Mouse (Mus musculus): ENCODE data around the gene Naa50. TPM values are rescaled to one million over a fixed set of nuclear protein-coding genes. Genes with fewer than 3 reads are reported as not detected.

Gene Naa50
- total RNA-seq, 2 experiments from 2014 or later, result 22.5 to 25.6 TPM

DNA sequence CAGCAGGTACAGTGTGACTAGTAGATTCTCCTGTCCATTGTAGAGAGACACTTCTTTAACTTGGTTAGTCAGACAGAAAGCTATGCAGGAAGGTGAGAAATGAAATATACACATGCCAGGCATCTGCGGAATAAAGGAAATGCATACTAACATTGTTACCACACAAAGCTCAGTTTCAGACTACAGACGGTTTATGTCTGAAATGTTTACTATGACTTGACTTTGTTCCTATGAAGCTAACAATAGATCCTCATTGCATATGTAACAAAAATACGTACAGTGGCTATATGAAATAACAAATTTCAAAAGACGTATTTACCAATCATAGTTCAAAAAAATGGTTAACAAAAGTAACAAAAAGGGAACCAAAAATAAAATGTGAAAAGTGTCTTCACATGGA is 47.5 kb downstream of the Naa50 start:
- no peak for ATAC-seq (replicated peaks; ENCODE audit: low FRiP score, poor library complexity, severe bottlenecking)

DNA sequence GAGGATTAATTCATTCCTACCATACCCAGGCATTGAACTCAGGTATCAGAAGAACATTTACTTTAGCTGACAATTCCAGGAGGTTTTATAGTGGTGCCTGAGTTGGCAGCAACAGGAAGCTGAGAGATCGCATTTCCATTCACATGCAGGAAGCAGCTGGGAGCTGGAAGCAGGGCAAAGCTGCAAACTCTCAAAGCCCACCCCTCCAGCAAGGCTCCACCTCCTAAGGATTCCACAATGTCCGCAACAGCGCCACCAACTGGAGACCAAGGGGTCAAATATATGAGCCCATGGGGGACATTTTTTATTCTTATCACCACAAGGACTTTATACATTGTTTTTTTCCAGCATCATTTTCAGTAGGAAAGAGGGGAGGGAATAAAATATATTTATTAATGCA is 49.1 kb downstream of the Naa50 start:
- no peak for ATAC-seq (replicated peaks; ENCODE audit: low FRiP score, poor library complexity, severe bottlenecking)

GRCm38 (mm10) chr16:44190032-44190431 is 50.4 kb downstream of the Naa50 start:
- no peak for ATAC-seq (replicated peaks; ENCODE audit: low FRiP score, poor library complexity, severe bottlenecking)

- ATAC-seq (replicated peaks; ENCODE audit: low FRiP score, poor library complexity, severe bottlenecking), result no peak
These were observed 51.3 kb downstream of the Naa50 start for GRCm38 (mm10) chr16:44190968-44191367.

- ATAC-seq (replicated peaks; ENCODE audit: low FRiP score, poor library complexity, severe bottlenecking), result no peak
These were observed 59.6 kb downstream of the Naa50 start for GRCm38 (mm10) chr16:44199066-44199703.

DNA sequence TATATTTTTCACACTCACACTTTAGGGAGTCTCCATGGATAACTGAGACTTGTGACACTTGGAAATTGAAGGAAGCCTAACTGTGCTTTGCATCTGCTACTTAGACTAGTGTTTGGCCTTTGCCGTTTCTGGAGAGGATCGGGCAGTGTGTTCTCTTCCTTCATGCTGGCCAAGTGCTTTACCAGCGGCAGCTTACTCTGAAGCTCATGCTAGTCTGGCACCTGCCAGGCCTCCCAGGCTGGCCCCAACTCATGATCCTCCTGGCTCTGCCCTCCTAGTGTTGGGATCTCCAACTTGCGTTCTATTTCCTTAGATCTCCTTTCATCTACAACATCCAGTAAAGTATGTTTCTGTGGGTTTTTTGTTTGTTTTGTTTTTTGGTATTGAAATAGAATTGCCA is 60.5 kb downstream of the Naa50 start:
- ATAC-seq (replicated peaks; ENCODE audit: low FRiP score, poor library complexity, severe bottlenecking), result no peak

DNA sequence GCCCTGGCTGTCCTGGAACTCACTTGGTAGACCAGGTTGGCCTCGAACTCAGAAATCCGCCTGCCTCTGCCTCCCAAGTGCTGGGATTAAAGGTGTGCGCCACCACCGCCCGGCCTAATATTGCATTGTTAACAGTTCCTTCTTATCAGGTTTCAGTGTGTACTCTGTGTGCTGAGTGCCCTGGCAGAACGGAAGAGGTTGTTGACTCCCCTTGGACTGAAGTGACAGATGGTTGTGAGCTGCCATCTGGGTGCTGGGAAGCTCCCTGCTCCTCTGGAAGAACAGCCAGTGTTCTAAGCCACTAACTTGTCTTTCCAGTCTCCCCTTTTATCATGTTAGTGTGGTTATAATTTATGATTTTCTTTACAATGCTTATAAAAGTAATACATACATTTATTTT is 64.7 kb downstream of the Naa50 start:
- no peak for ATAC-seq (replicated peaks; ENCODE audit: low FRiP score, poor library complexity, severe bottlenecking)

- ATAC-seq (replicated peaks; ENCODE audit: low FRiP score, poor library complexity, severe bottlenecking), result no peak
These were observed 66.3 kb downstream of the Naa50 start for GRCm38 (mm10) chr16:44205973-44206372.

- ATAC-seq (replicated peaks; ENCODE audit: low FRiP score, poor library complexity, severe bottlenecking), result no peak
These were observed 70.8 kb downstream of the Naa50 start for GRCm38 (mm10) chr16:44210156-44211053.

GRCm38 (mm10) chr16:44211054-44211414 is 71.4 kb downstream of the Naa50 start:
- ATAC-seq (replicated peaks; ENCODE audit: low FRiP score, poor library complexity, severe bottlenecking), result no peak

- ATAC-seq (replicated peaks; ENCODE audit: low FRiP score, poor library complexity, severe bottlenecking), result no peak
These were observed 73.1 kb downstream of the Naa50 start for GRCm38 (mm10) chr16:44212703-44213102.

Other genes starting within 250 kb of the Naa50 start
- gene Qtrt2, start 213.0 kb upstream of the Naa50 start, total RNA-seq (2015; ENCODE audit: low replicate concordance), result 2.1 and 4.8 TPM in 2 replicates
- 5.5 and 7.5 TPM in 2 replicates for gene Qtrt2, start 213.0 kb upstream of the Naa50 start, total RNA-seq (2017; ENCODE audit: low replicate concordance)
- 0.19 and 0.21 TPM in 2 replicates for gene Zdhhc23, start 160.0 kb upstream of the Naa50 start, total RNA-seq (2015; ENCODE audit: low replicate concordance)
- 0.26 TPM in 1 of 2 replicates, not detected in the other for gene Zdhhc23, start 160.0 kb upstream of the Naa50 start, total RNA-seq (2017; ENCODE audit: low replicate concordance)
- gene Gramd1c, start 76.5 kb upstream of the Naa50 start, total RNA-seq (2015; ENCODE audit: low replicate concordance), result 1.2 and 1.3 TPM in 2 replicates
- gene Gramd1c, start 76.5 kb upstream of the Naa50 start, total RNA-seq (2017; ENCODE audit: low replicate concordance), result 1.8 and 2.1 TPM in 2 replicates
- gene Atp6v1a, start 125 bp upstream of the Naa50 start, total RNA-seq (2015; ENCODE audit: low replicate concordance), result 13.0 and 24.0 TPM in 2 replicates
- 14.2 and 23.6 TPM in 2 replicates for gene Atp6v1a, start 125 bp upstream of the Naa50 start, total RNA-seq (2017; ENCODE audit: low replicate concordance)
- 11.7 and 15.9 TPM in 2 replicates for gene Usf3, start 33.4 kb downstream of the Naa50 start, total RNA-seq (2015; ENCODE audit: low replicate concordance)
- gene Usf3, start 33.4 kb downstream of the Naa50 start, total RNA-seq (2017; ENCODE audit: low replicate concordance), result 4.4 and 7.1 TPM in 2 replicates
- 0.19 and 1.0 TPM in 2 replicates for gene Sidt1, start 193.4 kb downstream of the Naa50 start, total RNA-seq (2015; ENCODE audit: low replicate concordance)
- not detected in 2 replicates for gene Sidt1, start 193.4 kb downstream of the Naa50 start, total RNA-seq (2017; ENCODE audit: low replicate concordance)
- 7.3 and 20.7 TPM in 2 replicates for gene Spice1, start 207.3 kb downstream of the Naa50 start, total RNA-seq (2015; ENCODE audit: low replicate concordance)
- 31.2 and 35.4 TPM in 2 replicates for gene Spice1, start 207.3 kb downstream of the Naa50 start, total RNA-seq (2017; ENCODE audit: low replicate concordance)